Mouse (Mus musculus): ENCODE data around the gene Foxp1. TPM values are rescaled to one million over a fixed set of nuclear protein-coding genes. Genes with fewer than 3 reads are reported as not detected.

Foxp1 gene
- polyA plus RNA-seq, 1 experiment, result 17.7 TPM

- Histone ChIP-seq H3K4me2 (ENCODE audit: low read depth) (no peak overlapping the region), H3K27me3 (ENCODE audit: control insufficient read depth, insufficient read depth, insufficient read length) (no peaks in the 10 kb centered on the region), H3K79me2 (ENCODE audit: control insufficient read depth, insufficient read depth) (no peaks in the 10 kb centered on the region), H3ac (ENCODE audit: control insufficient read depth, insufficient read length) (no peak overlapping the region), H3K36me3 (ENCODE audit: control insufficient read depth, insufficient read depth) (peaks cover 5% of the 10 kb centered on the region), H3K4me3 (no peak overlapping the region)
- TF ChIP-seq POLR2A (IDR thresholded peaks at IDR 0.05; ENCODE audit: insufficient read length, low read depth), result no peak
- TF ChIP-seq USF1 (IDR thresholded peaks at IDR 0.05; ENCODE audit: low read depth), result no peak
- no peak for TF ChIP-seq MYOD1 (IDR thresholded peaks at IDR 0.05; ENCODE audit: control insufficient read depth in 1 of 3, insufficient read length in 2 of 3, low read depth in 2 of 3)
- no peak for TF ChIP-seq MYOG (IDR thresholded peaks at IDR 0.05; ENCODE audit: control insufficient read depth in 1 of 3, insufficient read depth in 1 of 3, insufficient read length in 2 of 3, low read depth in 2 of 3)
- no peak for TF ChIP-seq REST (IDR thresholded peaks at IDR 0.05; ENCODE audit: insufficient read depth, insufficient read length)
- no peak for TF ChIP-seq TCF3 (IDR thresholded peaks at IDR 0.05; ENCODE audit: insufficient read length, low read depth)
- TF ChIP-seq TCF12 (IDR thresholded peaks at IDR 0.05; ENCODE audit: insufficient read depth, poor library complexity, severe bottlenecking), result no peak
- no peak for TF ChIP-seq CEBPB (IDR thresholded peaks at IDR 0.05; ENCODE audit: insufficient read depth, poor library complexity, severe bottlenecking)
- no peak for TF ChIP-seq POLR2AphosphoS2 (IDR thresholded peaks at IDR 0.05; ENCODE audit: insufficient read length, low read depth)
- TF ChIP-seq SRF (IDR thresholded peaks at IDR 0.05; ENCODE audit: control insufficient read depth, insufficient read length, low read depth), result no peak
- no peak for TF ChIP-seq MAX (IDR thresholded peaks at IDR 0.05; ENCODE audit: low read depth)
- no peak for TF ChIP-seq E2F4 (IDR thresholded peaks at IDR 0.05; ENCODE audit: insufficient read depth)
These were observed 19.8 kb downstream of the Foxp1 start for GRCm38 (mm10) chr6:99502727-99503126.

GRCm38 (mm10) chr6:99502314-99502713 is 20.2 kb downstream of the Foxp1 start:
- H3K36me3 ChIP-seq (ENCODE audit: control insufficient read depth, insufficient read depth), result peaks cover 5% of the 10 kb centered on the region
- H3K4me2 ChIP-seq (ENCODE audit: low read depth), result no peak overlapping the region
- H3K4me3 ChIP-seq, result no peak overlapping the region
- no peaks in the 10 kb centered on the region for H3K79me2 ChIP-seq (ENCODE audit: control insufficient read depth, insufficient read depth)
- TF ChIP-seq REST (IDR thresholded peaks at IDR 0.05; ENCODE audit: insufficient read depth, insufficient read length) (no peak), CEBPB (IDR thresholded peaks at IDR 0.05; ENCODE audit: insufficient read depth, poor library complexity, severe bottlenecking) (no peak), MYOD1 (IDR thresholded peaks at IDR 0.05; ENCODE audit: control insufficient read depth in 1 of 3, insufficient read length in 2 of 3, low read depth in 2 of 3) (no peak), SRF (IDR thresholded peaks at IDR 0.05; ENCODE audit: control insufficient read depth, insufficient read length, low read depth) (no peak), TCF3 (IDR thresholded peaks at IDR 0.05; ENCODE audit: insufficient read length, low read depth) (no peak), E2F4 (IDR thresholded peaks at IDR 0.05; ENCODE audit: insufficient read depth) (no peak), MYOG (IDR thresholded peaks at IDR 0.05; ENCODE audit: control insufficient read depth in 1 of 3, insufficient read depth in 1 of 3, insufficient read length in 2 of 3, low read depth in 2 of 3) (no peak), POLR2A (IDR thresholded peaks at IDR 0.05; ENCODE audit: insufficient read length, low read depth) (no peak), MAX (IDR thresholded peaks at IDR 0.05; ENCODE audit: low read depth) (no peak), POLR2AphosphoS2 (IDR thresholded peaks at IDR 0.05; ENCODE audit: insufficient read length, low read depth) (no peak), TCF12 (IDR thresholded peaks at IDR 0.05; ENCODE audit: insufficient read depth, poor library complexity, severe bottlenecking) (no peak), USF1 (IDR thresholded peaks at IDR 0.05; ENCODE audit: low read depth) (no peak)
- no peak overlapping the region for H3ac ChIP-seq (ENCODE audit: control insufficient read depth, insufficient read length)
- no peaks in the 10 kb centered on the region for H3K27me3 ChIP-seq (ENCODE audit: control insufficient read depth, insufficient read depth, insufficient read length)

- H3K4me2 ChIP-seq (ENCODE audit: low read depth), result no peak overlapping the region
- no peaks in the 10 kb centered on the region for H3K27me3 ChIP-seq (ENCODE audit: control insufficient read depth, insufficient read depth, insufficient read length)
- TF ChIP-seq MYOD1 (IDR thresholded peaks at IDR 0.05; ENCODE audit: control insufficient read depth in 1 of 3, insufficient read length in 2 of 3, low read depth in 2 of 3) (no peak), TCF12 (IDR thresholded peaks at IDR 0.05; ENCODE audit: insufficient read depth, poor library complexity, severe bottlenecking) (no peak), REST (IDR thresholded peaks at IDR 0.05; ENCODE audit: insufficient read depth, insufficient read length) (no peak), CEBPB (IDR thresholded peaks at IDR 0.05; ENCODE audit: insufficient read depth, poor library complexity, severe bottlenecking) (no peak), POLR2A (IDR thresholded peaks at IDR 0.05; ENCODE audit: insufficient read length, low read depth) (no peak), POLR2AphosphoS2 (IDR thresholded peaks at IDR 0.05; ENCODE audit: insufficient read length, low read depth) (no peak), SRF (IDR thresholded peaks at IDR 0.05; ENCODE audit: control insufficient read depth, insufficient read length, low read depth) (no peak), USF1 (IDR thresholded peaks at IDR 0.05; ENCODE audit: low read depth) (no peak), MYOG (IDR thresholded peaks at IDR 0.05; ENCODE audit: control insufficient read depth in 1 of 3, insufficient read depth in 1 of 3, insufficient read length in 2 of 3, low read depth in 2 of 3) (no peak), TCF3 (IDR thresholded peaks at IDR 0.05; ENCODE audit: insufficient read length, low read depth) (no peak), MAX (IDR thresholded peaks at IDR 0.05; ENCODE audit: low read depth) (no peak), E2F4 (IDR thresholded peaks at IDR 0.05; ENCODE audit: insufficient read depth) (no peak)
- peaks cover under 1% of the 10 kb centered on the region for H3K36me3 ChIP-seq (ENCODE audit: control insufficient read depth, insufficient read depth)
- H3K79me2 ChIP-seq (ENCODE audit: control insufficient read depth, insufficient read depth), result no peaks in the 10 kb centered on the region
- no peak overlapping the region for H3ac ChIP-seq (ENCODE audit: control insufficient read depth, insufficient read length)
- H3K4me3 ChIP-seq, result no peak overlapping the region
These were observed 21.8 kb downstream of the Foxp1 start for GRCm38 (mm10) chr6:99500570-99501270.

- TF ChIP-seq REST (IDR thresholded peaks at IDR 0.05; ENCODE audit: insufficient read depth, insufficient read length), result no peak
- Histone ChIP-seq H3K27me3 (ENCODE audit: control insufficient read depth, insufficient read depth, insufficient read length) (no peaks in the 10 kb centered on the region), H3K4me3 (no peak overlapping the region), H3K79me2 (ENCODE audit: control insufficient read depth, insufficient read depth) (no peaks in the 10 kb centered on the region), H3K4me2 (ENCODE audit: low read depth) (no peak overlapping the region), H3K36me3 (ENCODE audit: control insufficient read depth, insufficient read depth) (no peaks in the 10 kb centered on the region), H3ac (ENCODE audit: control insufficient read depth, insufficient read length) (no peak overlapping the region)
These were observed 24.4 kb downstream of the Foxp1 start for GRCm38 (mm10) chr6:99498082-99498481.

- H3K79me2 ChIP-seq (ENCODE audit: control insufficient read depth, insufficient read depth), result no peaks in the 10 kb centered on the region
- no peak overlapping the region for H3ac ChIP-seq (ENCODE audit: control insufficient read depth, insufficient read length)
- H3K36me3 ChIP-seq (ENCODE audit: control insufficient read depth, insufficient read depth), result no peaks in the 10 kb centered on the region
- no peak overlapping the region for H3K4me2 ChIP-seq (ENCODE audit: low read depth)
- H3K27me3 ChIP-seq (ENCODE audit: control insufficient read depth, insufficient read depth, insufficient read length), result no peaks in the 10 kb centered on the region
- no peak overlapping the region for H3K4me3 ChIP-seq
- TF ChIP-seq TCF3 (IDR thresholded peaks at IDR 0.05; ENCODE audit: insufficient read length, low read depth) (no peak), REST (IDR thresholded peaks at IDR 0.05; ENCODE audit: insufficient read depth, insufficient read length) (no peak), USF1 (IDR thresholded peaks at IDR 0.05; ENCODE audit: low read depth) (no peak), SRF (IDR thresholded peaks at IDR 0.05; ENCODE audit: control insufficient read depth, insufficient read length, low read depth) (no peak), MAX (IDR thresholded peaks at IDR 0.05; ENCODE audit: low read depth) (no peak), MYOD1 (IDR thresholded peaks at IDR 0.05; ENCODE audit: control insufficient read depth in 1 of 3, insufficient read length in 2 of 3, low read depth in 2 of 3) (no peak), TCF12 (IDR thresholded peaks at IDR 0.05; ENCODE audit: insufficient read depth, poor library complexity, severe bottlenecking) (no peak), MYOG (IDR thresholded peaks at IDR 0.05; ENCODE audit: control insufficient read depth in 1 of 3, insufficient read depth in 1 of 3, insufficient read length in 2 of 3, low read depth in 2 of 3) (no peak), POLR2AphosphoS2 (IDR thresholded peaks at IDR 0.05; ENCODE audit: insufficient read length, low read depth) (no peak), CEBPB (IDR thresholded peaks at IDR 0.05; ENCODE audit: insufficient read depth, poor library complexity, severe bottlenecking) (no peak), POLR2A (IDR thresholded peaks at IDR 0.05; ENCODE audit: insufficient read length, low read depth) (no peak), E2F4 (IDR thresholded peaks at IDR 0.05; ENCODE audit: insufficient read depth) (no peak)
These were observed 26.4 kb downstream of the Foxp1 start for GRCm38 (mm10) chr6:99496114-99496513.
